Mouse (Mus musculus) hindbrain, postnatal 0 days (tissue): ENCODE results near the gene Fancc. TPM values are rescaled to one million over a fixed set of nuclear protein-coding genes. Genes with fewer than 3 reads are reported as not detected.
A peak's percentile ranks its signal among the peaks of the same experiment; 100 is the strongest.

Experiments
- ATAC-seq: fragments of 200-750 bp; cut with Nextera tagmentation; 2 replicates; pipeline ENCODE4 v1.8.0; 2017; ENCODE audit warnings: mild to moderate bottlenecking, moderate TSS enrichment, moderate library complexity
- DNase-seq: peaks from one replicate; pipeline ENCODE4 v3.0.0-alpha.2; 2015; ENCODE audit warnings: low spot score
- H3K27ac ChIP-seq: fragments of 300-500 bp; sonication (generic); 2 replicates; pipeline ENCODE4 v1.5.1; 2014; ENCODE audit warnings: mild to moderate bottlenecking
- H3K27me3 ChIP-seq: fragments of 300-500 bp; sonication (generic); 2 replicates; pipeline ENCODE4 v1.6.1; 2014; ENCODE audit warnings: low read length, mixed read lengths; ENCODE audit not compliant: insufficient read depth
- H3K36me3 ChIP-seq: fragments of 300-500 bp; sonication (generic); 2 replicates; pipeline ENCODE4 v1.6.1; 2014; ENCODE audit warnings: low read length, mixed read lengths; ENCODE audit not compliant: insufficient read depth
- H3K4me1 ChIP-seq: fragments of 300-500 bp; sonication (generic); 2 replicates; pipeline ENCODE4 v1.6.1; 2014; ENCODE audit warnings: antibody characterized with exemption, low read length, mixed read lengths; ENCODE audit not compliant: insufficient read depth
- H3K4me2 ChIP-seq: fragments of 300-500 bp; sonication (generic); 2 replicates; pipeline ENCODE4 v1.6.1; 2014; ENCODE audit warnings: low read depth, mild to moderate bottlenecking, low read length, moderate library complexity, mixed read lengths
- H3K4me3 ChIP-seq: fragments of 300-500 bp; sonication (generic); 2 replicates; pipeline ENCODE4 v1.5.1; 2014; ENCODE audit warnings: low read length
- H3K9ac ChIP-seq: fragments of 300-500 bp; sonication (generic); replicated peaks from 2 replicates; pipeline ENCODE4 v1.6.1; 2014; ENCODE audit warnings: mild to moderate bottlenecking, low read length, moderate library complexity, mixed read lengths
- H3K9me3 ChIP-seq: fragments of 300-500 bp; sonication (generic); 2 replicates; pipeline ENCODE4 v1.6.1; 2016; ENCODE audit warnings: low read length, mixed read lengths
- CTCF ChIP-seq: IDR thresholded peaks from 2 replicates; pipeline ENCODE4 v1.5.1; 2016; ENCODE audit warnings: antibody characterized with exemption, control low read depth, low read depth
- WGBS: fragments of 180-500 bp; shearing (Covaris S2); extraction: QIAGEN DNeasy Blood & Tissue Kit; methylation state at CpG from one replicate; pipeline ENCODE4 v1.1.7; 2014; 5-methylcytosine and 5-hydroxymethylcytosine counted together
- polyA plus RNA-seq: library from polyadenylated mRNA; unstranded; fragments of >200 nt; fragmentation: Nextera tagmentation; extraction: Ambion mirVana; gene quantifications from 2 replicates; pipeline ENCODE4 v1.2.1, GENCODE M21; 2015
- total RNA-seq: library from RNA; depleted of rRNA; stranded (reverse); fragments of >200 nt; gene quantifications from 2 replicates; pipeline ENCODE4 v1.2.3, GENCODE M21; 2014

The Fancc gene
- total and polyA plus RNA-seq, 2 experiments from 2014 or later = 11.9 to 17.7 TPM

- TF ChIP-seq CTCF = no peak
- Histone ChIP-seq H3K9me3 (no peaks in the 10 kb centered on the region), H3K4me1 (no peaks in the 10 kb centered on the region), H3K4me3 (no peak overlapping the region), H3K27me3 (no peaks in the 10 kb centered on the region), H3K36me3 (no peaks in the 10 kb centered on the region; the same call in 1 of the 2 replicates), H3K27ac (peak overlapping the region; percentile 41; the same call in 1 of the 2 replicates), H3K4me2 (no peak overlapping the region), H3K9ac (no peak overlapping the region)
- 64% methylated on average over 12 of the region's 12 CpGs for WGBS
- no peak for DNase-seq
- ATAC-seq = no peak
These were observed 245.8 kb downstream of the Fancc start for GRCm38 (mm10) chr13:63251118-63251889.

DNA sequence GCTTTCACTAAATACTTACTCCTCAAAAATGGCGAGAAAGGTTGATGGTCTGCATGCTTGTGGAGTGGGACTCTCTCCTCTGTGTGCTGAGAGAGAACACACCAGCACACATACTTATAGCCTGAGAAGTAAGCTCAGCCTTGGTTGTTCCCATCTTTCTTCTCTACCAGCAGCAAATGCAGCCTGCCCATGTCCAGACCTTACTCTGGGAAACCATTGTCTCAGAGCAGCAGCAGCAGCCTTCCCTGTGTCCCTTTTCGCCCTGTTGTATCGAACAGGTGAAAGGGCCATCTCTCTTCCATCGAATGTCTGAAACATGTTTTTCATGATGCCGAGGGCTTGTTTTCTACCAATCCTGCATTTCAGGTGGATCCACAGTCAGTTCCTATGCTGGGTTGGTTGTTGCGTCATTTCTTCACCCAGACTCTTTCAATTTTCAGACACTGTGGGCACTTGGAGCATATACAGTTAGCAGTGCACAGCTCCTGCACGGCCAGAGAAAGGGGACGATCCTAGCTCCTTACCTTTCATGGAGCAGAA lies 246.6 kb downstream of the Fancc start:
- H3K9ac ChIP-seq = no peak overlapping the region

DNA sequence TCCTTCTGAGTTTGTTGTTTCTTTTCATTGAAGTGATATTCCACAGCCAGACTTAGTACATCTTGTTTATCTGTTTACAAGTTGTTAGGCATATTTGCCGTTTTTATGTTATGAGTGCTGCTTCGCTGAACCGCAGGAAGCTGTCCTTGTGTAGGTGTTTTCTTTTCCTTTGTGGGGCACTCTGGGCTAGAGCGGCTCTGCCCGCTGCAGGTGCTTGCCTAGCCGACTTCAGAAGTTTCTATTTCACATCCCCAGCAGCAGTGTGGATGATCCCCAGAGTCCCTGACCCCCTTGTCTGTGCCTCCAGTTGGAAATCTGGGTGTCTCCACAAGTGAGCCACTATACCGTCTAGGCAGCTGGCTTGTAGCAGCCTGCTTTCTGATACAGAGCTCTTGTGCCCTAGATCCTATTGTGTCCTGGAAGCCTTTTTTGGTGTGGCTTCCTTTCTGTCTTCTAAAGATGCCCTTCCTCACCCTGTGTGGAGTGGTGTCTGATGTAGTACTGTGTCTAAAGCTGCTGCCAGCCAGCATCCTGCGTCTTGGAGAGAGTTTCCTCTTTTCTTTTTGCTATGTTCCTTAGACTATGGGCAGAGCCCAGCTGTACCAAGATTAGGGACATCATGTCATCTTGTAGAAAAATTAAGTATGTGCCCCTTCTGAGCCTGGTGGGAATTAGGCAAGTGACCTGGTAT lies 247.2 kb downstream of the Fancc start:
- Histone ChIP-seq H3K27ac (no peak overlapping the region), H3K4me3 (no peak overlapping the region), H3K4me1 (no peaks in the 10 kb centered on the region), H3K27me3 (no peaks in the 10 kb centered on the region), H3K9ac (no peak overlapping the region), H3K9me3 (no peaks in the 10 kb centered on the region), H3K36me3 (no peaks in the 10 kb centered on the region; the same call in 1 of the 2 replicates), H3K4me2 (no peak overlapping the region)
- WGBS = 80% methylated on average over 8 of the region's 8 CpGs
- DNase-seq (no peak), ATAC-seq (no peak)
- no peak for TF ChIP-seq CTCF

More for the DNA sequence above, 246.6 kb downstream of the Fancc start:
- Histone ChIP-seq H3K27ac (no peak overlapping the region), H3K36me3 (no peaks in the 10 kb centered on the region; the same call in 1 of the 2 replicates), H3K9me3 (no peaks in the 10 kb centered on the region), H3K4me2 (no peak overlapping the region), H3K4me1 (no peaks in the 10 kb centered on the region), H3K4me3 (no peak overlapping the region), H3K27me3 (no peaks in the 10 kb centered on the region)
- TF ChIP-seq CTCF = no peak
- ATAC-seq = no peak
- no peak for DNase-seq
- 94% methylated on average over 8 of the region's 8 CpGs for WGBS

DNA sequence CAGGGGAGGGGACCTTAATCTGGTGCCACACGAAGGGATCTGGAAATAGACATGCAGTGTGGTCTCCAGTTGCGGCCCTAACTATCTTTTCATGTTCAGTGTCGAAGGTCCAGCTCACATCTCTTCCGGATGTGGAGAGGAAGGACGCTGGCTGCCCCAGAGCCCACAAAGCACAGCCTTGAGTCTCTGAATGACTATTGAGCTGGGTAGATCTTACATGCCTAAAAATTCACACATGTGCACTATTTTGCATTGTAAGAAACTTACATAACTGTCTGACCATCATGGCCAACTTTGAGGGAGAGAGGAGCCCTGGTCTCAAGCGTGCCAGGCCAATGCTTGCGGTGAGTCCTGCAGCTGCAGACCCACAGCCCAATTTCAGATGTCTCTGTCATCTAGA lies 247.9 kb downstream of the Fancc start:
- no peaks in the 10 kb centered on the region for H3K9me3 ChIP-seq
- no peak for TF ChIP-seq CTCF
- 88% methylated on average over 7 of the region's 7 CpGs for WGBS
- H3K4me3 ChIP-seq = no peak overlapping the region
- no peak overlapping the region for H3K27ac ChIP-seq
- no peak overlapping the region for H3K9ac ChIP-seq
- no peak overlapping the region for H3K4me2 ChIP-seq
- DNase-seq (no peak), ATAC-seq (no peak)
- H3K4me1 ChIP-seq = no peaks in the 10 kb centered on the region
- no peaks in the 10 kb centered on the region for H3K27me3 ChIP-seq
- H3K36me3 ChIP-seq = no peaks in the 10 kb centered on the region; the same call in 1 of the 2 replicates

DNA sequence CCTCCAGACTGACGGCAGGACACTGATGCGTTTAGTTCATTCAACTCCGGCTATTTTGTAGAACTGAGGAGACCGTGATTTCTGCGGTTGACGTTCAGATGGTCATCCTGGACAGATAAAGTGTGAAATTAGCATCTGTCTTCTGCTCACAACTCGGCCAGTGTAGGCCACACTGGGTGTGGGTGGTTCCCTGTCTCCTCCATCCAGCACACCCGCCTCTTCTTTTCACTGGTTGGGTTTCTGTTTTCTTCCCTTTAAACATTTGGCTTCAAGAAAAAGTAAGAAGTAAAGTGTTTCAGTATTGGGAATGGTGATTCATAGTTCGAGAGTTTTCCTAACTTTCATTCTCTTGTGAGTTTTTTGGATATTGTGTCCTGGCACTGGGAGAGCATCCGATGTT lies 248.8 kb downstream of the Fancc start:
- no peak overlapping the region for H3K27ac ChIP-seq
- H3K4me1 ChIP-seq = no peaks in the 10 kb centered on the region
- no peak overlapping the region for H3K4me3 ChIP-seq
- H3K9me3 ChIP-seq = no peaks in the 10 kb centered on the region
- no peak overlapping the region for H3K9ac ChIP-seq
- DNase-seq (no peak), ATAC-seq (no peak)
- no peak overlapping the region for H3K4me2 ChIP-seq
- H3K36me3 ChIP-seq = no peaks in the 10 kb centered on the region; the same call in 1 of the 2 replicates
- WGBS = 92% methylated on average over 10 of the region's 10 CpGs
- no peak for TF ChIP-seq CTCF
- no peaks in the 10 kb centered on the region for H3K27me3 ChIP-seq

DNA sequence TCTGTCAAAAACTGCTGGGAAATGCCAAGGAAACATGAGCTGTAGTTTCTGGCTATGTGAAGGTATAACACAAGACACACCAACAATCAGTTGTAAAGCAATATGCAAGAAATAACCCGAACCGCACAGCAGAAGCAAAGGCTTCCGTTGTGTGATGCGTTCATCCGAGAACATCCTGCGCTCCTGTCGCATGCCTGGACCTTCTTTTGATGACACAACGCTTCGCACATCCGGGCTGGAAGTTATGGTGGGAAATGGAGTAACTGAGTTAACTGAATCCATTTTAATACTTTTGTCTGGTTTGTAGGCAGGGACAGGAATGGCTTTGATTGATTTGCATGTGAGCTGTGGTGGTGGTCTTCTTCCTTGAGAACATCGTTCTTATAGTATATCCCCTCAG lies 249.4 kb downstream of the Fancc start:
- Histone ChIP-seq H3K27ac (no peak overlapping the region), H3K4me2 (no peak overlapping the region), H3K9ac (no peak overlapping the region), H3K4me1 (no peaks in the 10 kb centered on the region), H3K36me3 (no peaks in the 10 kb centered on the region; the same call in 1 of the 2 replicates), H3K27me3 (no peaks in the 10 kb centered on the region), H3K4me3 (no peak overlapping the region), H3K9me3 (no peaks in the 10 kb centered on the region)
- ATAC-seq (no peak), DNase-seq (no peak)
- TF ChIP-seq CTCF = no peak
- 91% methylated on average over 11 of the region's 11 CpGs for WGBS
